Mouse (Mus musculus): Measurements from ENCODE around the gene Ly6g6f. TPM values are rescaled to one million over a fixed set of nuclear protein-coding genes. Genes with fewer than 3 reads are reported as not detected.

Gene Ly6g6f
- polyA plus RNA-seq, 2 experiments = 5.0 to 5.1 TPM

DNA sequence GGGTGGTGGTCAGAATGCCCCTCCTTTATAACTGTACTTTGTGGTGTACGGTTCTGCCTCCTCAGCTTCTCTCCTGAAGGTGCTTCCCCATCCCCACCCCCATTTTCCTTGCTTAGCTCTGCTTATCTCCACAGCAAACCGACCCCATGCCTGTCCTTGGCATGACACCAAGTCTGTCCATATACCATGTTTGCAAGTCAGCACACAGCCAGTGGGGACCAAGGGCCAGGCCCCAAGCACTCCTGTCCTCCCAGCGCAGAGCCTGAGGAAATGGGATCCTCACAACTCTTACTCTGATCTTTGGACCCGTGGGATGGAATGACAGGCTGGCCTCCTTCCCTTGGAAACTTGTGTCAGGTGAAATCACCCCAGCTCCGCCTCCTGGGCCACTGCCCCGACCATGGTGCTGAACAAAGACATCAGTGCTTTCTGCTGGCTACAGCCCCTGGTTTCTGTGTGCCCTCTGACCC, 17.8 kb upstream of the Ly6g6f start:
- no peaks in the 10 kb centered on the region for H3K27me3 ChIP-seq (ENCODE audit: control insufficient read depth, insufficient read depth, low read length)
- H3K9ac ChIP-seq (replicated peaks) = no peak overlapping the region
- 48% methylated on average over 6 of the region's 6 CpGs for WGBS (ENCODE audit: insufficient replicate concordance)
- no peak for TF ChIP-seq EP300 (IDR thresholded peaks at IDR 0.05; ENCODE audit: low read depth)
- no peak for TF ChIP-seq CTCF (IDR thresholded peaks at IDR 0.05; ENCODE audit: low read depth)
- no peak overlapping the region for H3K4me2 ChIP-seq (ENCODE audit: low read depth)
- ATAC-seq (ENCODE audit: insufficient read depth) (no peak), DNase-seq (ENCODE audit: low read depth in 3 of 3, low spot score in 3 of 3) (no peak)
- H3K9me3 ChIP-seq (ENCODE audit: control insufficient read depth, low read length) = no peaks in the 10 kb centered on the region
- peaks cover 25 to 34% of the 10 kb centered on the region in 2 experiments for H3K4me1 ChIP-seq (replicated peaks; ENCODE audit: control insufficient read depth in 2 of 2, insufficient read depth in 2 of 2, low read length in 1 of 2)
- H3K36me3 ChIP-seq (replicated peaks; ENCODE audit: control insufficient read depth, insufficient read depth, low read depth) = peaks cover 20% of the 10 kb centered on the region
- H3K4me3 ChIP-seq (ENCODE audit: insufficient read depth in 1 of 2, low read depth in 2 of 2, low read length in 2 of 2) = no peak overlapping the region
- H3K27ac ChIP-seq = no peak overlapping the region; the same call in 1 of the 2 replicates

DNA sequence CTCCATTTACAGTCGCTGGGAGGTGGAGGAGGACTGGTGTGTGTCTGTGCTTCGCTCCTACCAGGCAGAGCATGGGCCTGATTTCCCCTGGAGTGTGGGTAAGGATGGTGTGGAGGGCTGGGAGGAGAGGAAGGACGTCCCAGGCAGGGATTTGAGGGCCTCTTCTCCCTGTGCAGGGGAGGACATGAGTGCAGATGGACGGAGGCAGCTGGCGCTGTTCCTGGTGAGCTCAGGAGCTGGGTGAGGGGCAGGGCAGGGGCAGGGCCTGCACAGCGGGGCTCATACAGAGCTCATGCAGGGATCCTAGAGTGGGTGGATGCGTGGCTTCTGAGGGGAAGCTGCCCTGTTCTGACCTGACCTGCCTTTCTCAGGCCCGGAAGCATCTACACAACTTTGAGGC, 16.9 kb upstream of the Ly6g6f start:
- Histone ChIP-seq H3K4me1 (replicated peaks; ENCODE audit: control insufficient read depth in 2 of 2, insufficient read depth in 2 of 2, low read length in 1 of 2) (peaks cover 25 to 34% of the 10 kb centered on the region in 2 experiments), H3K4me3 (ENCODE audit: insufficient read depth in 1 of 2, low read depth in 2 of 2, low read length in 2 of 2) (no peak overlapping the region), H3K4me2 (ENCODE audit: low read depth) (no peak overlapping the region), H3K27ac (no peak overlapping the region), H3K27me3 (ENCODE audit: control insufficient read depth, insufficient read depth, low read length) (no peaks in the 10 kb centered on the region), H3K9ac (replicated peaks) (no peak overlapping the region), H3K9me3 (ENCODE audit: control insufficient read depth, low read length) (no peaks in the 10 kb centered on the region), H3K36me3 (replicated peaks; ENCODE audit: control insufficient read depth, insufficient read depth, low read depth) (peaks cover 25% of the 10 kb centered on the region)
- ATAC-seq (ENCODE audit: insufficient read depth) (no peak), DNase-seq (ENCODE audit: low read depth in 3 of 3, low spot score in 3 of 3) (no peak)
- no peak for TF ChIP-seq EP300 (IDR thresholded peaks at IDR 0.05; ENCODE audit: low read depth)
- TF ChIP-seq CTCF (IDR thresholded peaks at IDR 0.05; ENCODE audit: low read depth) = no peak
- 78% methylated on average over 8 of the region's 8 CpGs for WGBS (ENCODE audit: insufficient replicate concordance)

GRCm38 (mm10) chr17:35101161-35101560, 15.8 kb upstream of the Ly6g6f start:
- DNase-seq (ENCODE audit: low read depth in 3 of 3, low spot score in 3 of 3) = no peak
- H3K4me1 ChIP-seq (replicated peaks; ENCODE audit: control insufficient read depth in 2 of 2, insufficient read depth in 2 of 2, low read length in 1 of 2) = peaks cover 24 to 33% of the 10 kb centered on the region in 2 experiments
- no peak overlapping the region for H3K4me2 ChIP-seq (ENCODE audit: low read depth)
- ATAC-seq (ENCODE audit: insufficient read depth) = no peak
- H3K27me3 ChIP-seq (ENCODE audit: control insufficient read depth, insufficient read depth, low read length) = no peaks in the 10 kb centered on the region
- peaks cover 34% of the 10 kb centered on the region for H3K36me3 ChIP-seq (replicated peaks; ENCODE audit: control insufficient read depth, insufficient read depth, low read depth)
- H3K27ac ChIP-seq = no peak overlapping the region
- TF ChIP-seq CTCF (IDR thresholded peaks at IDR 0.05; ENCODE audit: low read depth) (no peak), EP300 (IDR thresholded peaks at IDR 0.05; ENCODE audit: low read depth) (no peak)
- no peaks in the 10 kb centered on the region for H3K9me3 ChIP-seq (ENCODE audit: control insufficient read depth, low read length)
- no peak overlapping the region for H3K9ac ChIP-seq (replicated peaks)
- WGBS (ENCODE audit: insufficient replicate concordance) = 83% methylated on average over 11 of the region's 11 CpGs
- no peak overlapping the region for H3K4me3 ChIP-seq (ENCODE audit: insufficient read depth in 1 of 2, low read depth in 2 of 2, low read length in 2 of 2)

- WGBS (ENCODE audit: insufficient replicate concordance) = 70% methylated on average over 10 of the region's 10 CpGs
- peaks cover 16 to 24% of the 10 kb centered on the region in 2 experiments for H3K4me1 ChIP-seq (replicated peaks; ENCODE audit: control insufficient read depth in 2 of 2, insufficient read depth in 2 of 2, low read length in 1 of 2)
- no peak overlapping the region for H3K4me2 ChIP-seq (ENCODE audit: low read depth)
- peaks cover 38% of the 10 kb centered on the region for H3K36me3 ChIP-seq (replicated peaks; ENCODE audit: control insufficient read depth, insufficient read depth, low read depth)
- no peak for ATAC-seq (ENCODE audit: insufficient read depth)
- H3K9me3 ChIP-seq (ENCODE audit: control insufficient read depth, low read length) = no peaks in the 10 kb centered on the region
- no peak overlapping the region for H3K4me3 ChIP-seq (ENCODE audit: insufficient read depth in 1 of 2, low read depth in 2 of 2, low read length in 2 of 2)
- no peak overlapping the region for H3K27ac ChIP-seq
- no peaks in the 10 kb centered on the region for H3K27me3 ChIP-seq (ENCODE audit: control insufficient read depth, insufficient read depth, low read length)
- TF ChIP-seq EP300 (IDR thresholded peaks at IDR 0.05; ENCODE audit: low read depth) (no peak), CTCF (IDR thresholded peaks at IDR 0.05; ENCODE audit: low read depth) (no peak)
- H3K9ac ChIP-seq (replicated peaks) = no peak overlapping the region
- no peak for DNase-seq (ENCODE audit: low read depth in 3 of 3, low spot score in 3 of 3)
These were observed 14.9 kb upstream of the Ly6g6f start for GRCm38 (mm10) chr17:35100196-35100765.

GRCm38 (mm10) chr17:35097164-35097655, 11.8 kb upstream of the Ly6g6f start:
- H3K4me2 ChIP-seq (ENCODE audit: low read depth) = no peak overlapping the region
- H3K4me1 ChIP-seq (replicated peaks; ENCODE audit: control insufficient read depth in 2 of 2, insufficient read depth in 2 of 2, low read length in 1 of 2) = no peaks in the 10 kb centered on the region
- no peaks in the 10 kb centered on the region for H3K9me3 ChIP-seq (ENCODE audit: control insufficient read depth, low read length)
- H3K9ac ChIP-seq (replicated peaks) = no peak overlapping the region
- DNase-seq (ENCODE audit: low read depth in 3 of 3, low spot score in 3 of 3) (no peak), ATAC-seq (ENCODE audit: insufficient read depth) (no peak)
- WGBS (ENCODE audit: insufficient replicate concordance) = 83% methylated on average over 12 of the region's 12 CpGs
- no peak overlapping the region for H3K27ac ChIP-seq
- H3K27me3 ChIP-seq (ENCODE audit: control insufficient read depth, insufficient read depth, low read length) = no peaks in the 10 kb centered on the region
- no peak overlapping the region for H3K4me3 ChIP-seq (ENCODE audit: insufficient read depth in 1 of 2, low read depth in 2 of 2, low read length in 2 of 2)
- H3K36me3 ChIP-seq (replicated peaks; ENCODE audit: control insufficient read depth, insufficient read depth, low read depth) = peaks cover 45% of the 10 kb centered on the region
- TF ChIP-seq EP300 (IDR thresholded peaks at IDR 0.05; ENCODE audit: low read depth) (no peak), CTCF (IDR thresholded peaks at IDR 0.05; ENCODE audit: low read depth) (no peak)
